Mouse (Mus musculus) megakaryocyte, embryonic 14.5 days (primary cell): Measurements from ENCODE around the gene Bnip2.

Source experiments
- FLI1 ChIP-seq: IDR thresholded peaks from 2 replicates; pipeline ENCODE4 v1.6.1; 2012; ENCODE audit warnings: low read length, inconsistent platforms, mixed read lengths
- GATA1 ChIP-seq: IDR thresholded peaks from 3 replicates; pipeline ENCODE4 v1.6.1; 2012; ENCODE audit warnings: mixed read lengths, low read length, inconsistent platforms, borderline replicate concordance

GRCm38 (mm10) chr9:70049416-70049783, 60.1 kb downstream of the Bnip2 start:
- TF ChIP-seq FLI1 (no peak), GATA1 (no peak)
